Mouse (Mus musculus) MEL (cell line): ENCODE measurements around the gene Lnx1. TPM values are rescaled to one million over a fixed set of nuclear protein-coding genes. Genes with fewer than 3 reads are reported as not detected.

ENCODE experiments used
- DNase-seq: peaks from one replicate; pipeline ENCODE4 v3.0.0; 2011; ENCODE audit warnings: low read depth, low spot score
- H3K27ac ChIP-seq: 2 replicates; pipeline ENCODE4 v1.5.1; 2012; ENCODE audit warnings: low read depth, mild to moderate bottlenecking, control low read depth, low read length, moderate library complexity; ENCODE audit not compliant: control insufficient read depth
- H3K27me3 ChIP-seq, 2 experiments: fragments of 150-350 bp in 1 of 2; sonication (generic) in 1 of 2; 2 replicates each; pipeline ENCODE4 v1.6.1; 2012; ENCODE audit warnings: low read length in 2 of 2, mild to moderate bottlenecking in 2 of 2, improper control_type of control experiment in 1 of 2, moderate library complexity in 1 of 2; ENCODE audit not compliant: insufficient read depth in 2 of 2, control insufficient read depth in 1 of 2
- H3K36me3 ChIP-seq, 2 experiments: 2 replicates each; pipeline ENCODE4 v1.6.1; 2012 to 2014; ENCODE audit warnings: low read length in 2 of 2, improper control_type of control experiment in 1 of 2, inconsistent platforms in 1 of 2, mild to moderate bottlenecking in 1 of 2; ENCODE audit not compliant: insufficient read depth in 2 of 2, control insufficient read depth in 1 of 2
- H3K4me1 ChIP-seq, 2 experiments: fragments of 150-350 bp in 1 of 2; sonication (generic) in 1 of 2; 2 replicates each; pipeline ENCODE4 v1.6.1; 2012; ENCODE audit warnings: low read length in 2 of 2, improper control_type of control experiment in 1 of 2, mild to moderate bottlenecking in 1 of 2; ENCODE audit not compliant: insufficient read depth in 2 of 2, control insufficient read depth in 1 of 2
- H3K4me3 ChIP-seq, 2 experiments: fragments of 150-350 bp in 1 of 2; sonication (generic) in 1 of 2; 2 replicates each; pipeline ENCODE4 v1.5.1; 2012; ENCODE audit warnings: low read depth in 2 of 2, low read length in 2 of 2, mild to moderate bottlenecking in 2 of 2, moderate library complexity in 2 of 2, control low read depth in 1 of 2, improper control_type of control experiment in 1 of 2; ENCODE audit not compliant: control insufficient read depth in 1 of 2, insufficient read depth in 1 of 2
- H3K79me2 ChIP-seq: 2 replicates; pipeline ENCODE4 v1.6.1; 2012; ENCODE audit warnings: mild to moderate bottlenecking, low read length, moderate library complexity; ENCODE audit not compliant: control insufficient read depth, poor library complexity, insufficient read depth
- H3K9ac ChIP-seq: 2 replicates; pipeline ENCODE4 v1.6.1; 2012; ENCODE audit warnings: low read depth, mild to moderate bottlenecking, control low read depth, low read length, moderate library complexity; ENCODE audit not compliant: control insufficient read depth, poor library complexity, severe bottlenecking
- H3K9me3 ChIP-seq: fragments of 150-350 bp; sonication (generic); replicated peaks from 2 replicates; pipeline ENCODE4 v1.6.1; 2012; ENCODE audit warnings: mild to moderate bottlenecking, low read length, improper control_type of control experiment, moderate library complexity; ENCODE audit not compliant: insufficient read depth
- BHLHE40 ChIP-seq: IDR thresholded peaks from 2 replicates; pipeline ENCODE4 v1.6.1; 2012; ENCODE audit warnings: low read depth, mild to moderate bottlenecking, inconsistent platforms, low read length, improper control_type of control experiment, borderline replicate concordance
- CHD1 ChIP-seq: IDR thresholded peaks from 2 replicates; pipeline ENCODE4 v1.6.1; 2012; ENCODE audit warnings: low read depth, mild to moderate bottlenecking, inconsistent platforms, low read length, improper control_type of control experiment
- CTCF ChIP-seq, 3 experiments: IDR thresholded peaks in 2 of 3; conservative IDR thresholded peaks in 1 of 3; 2 replicates each; pipeline ENCODE4 v1.5.1; 2011 to 2012; ENCODE audit warnings: low read length in 3 of 3, low read depth in 2 of 3, mild to moderate bottlenecking in 2 of 3, improper control_type of control experiment in 1 of 3, inconsistent platforms in 1 of 3, mixed read lengths in 1 of 3, moderate library complexity in 1 of 3; ENCODE audit not compliant: control insufficient read depth in 1 of 3, insufficient read depth in 1 of 3, poor library complexity in 1 of 3, severe bottlenecking in 1 of 3
- EP300 ChIP-seq, 2 experiments: IDR thresholded peaks; 2 replicates each; pipeline ENCODE4 v1.6.1; 2011; ENCODE audit warnings: improper control_type of control experiment in 2 of 2, low read length in 2 of 2, low read depth in 1 of 2, mild to moderate bottlenecking in 1 of 2
- ETS1 ChIP-seq: IDR thresholded peaks from 2 replicates; pipeline ENCODE4 v1.6.1; 2012; ENCODE audit warnings: low read depth, mild to moderate bottlenecking, inconsistent platforms, low read length, improper control_type of control experiment, moderate library complexity
- GABPA ChIP-seq: IDR thresholded peaks from 2 replicates; pipeline ENCODE4 v1.6.1; 2012; ENCODE audit warnings: low read depth, mild to moderate bottlenecking, inconsistent platforms, low read length, improper control_type of control experiment, moderate library complexity
- GATA1 ChIP-seq: IDR thresholded peaks from 2 replicates; pipeline ENCODE4 v1.6.1; 2011; ENCODE audit warnings: low read depth, low read length, improper control_type of control experiment
- HCFC1 ChIP-seq: IDR thresholded peaks from 2 replicates; pipeline ENCODE4 v1.6.1; 2012; ENCODE audit warnings: low read depth, mild to moderate bottlenecking, inconsistent platforms, low read length, improper control_type of control experiment, moderate library complexity
- KAT2A ChIP-seq: conservative IDR thresholded peaks from 2 replicates; pipeline ENCODE4 v1.6.1; 2012; ENCODE audit warnings: low read depth, low read length, improper control_type of control experiment, inconsistent platforms
- MAFK ChIP-seq: IDR thresholded peaks from 2 replicates; pipeline ENCODE4 v1.6.1; 2011; ENCODE audit warnings: low read depth, mild to moderate bottlenecking, low read length, improper control_type of control experiment, borderline replicate concordance
- MEF2A ChIP-seq: IDR thresholded peaks from 2 replicates; pipeline ENCODE4 v1.6.1; 2014; ENCODE audit warnings: low read depth, mild to moderate bottlenecking, inconsistent platforms, low read length, improper control_type of control experiment; ENCODE audit not compliant: poor library complexity, insufficient replicate concordance, severe bottlenecking; ENCODE audit errors: extremely low read depth
- MYB ChIP-seq: IDR thresholded peaks from 2 replicates; pipeline ENCODE4 v1.6.1; 2011; ENCODE audit warnings: mild to moderate bottlenecking, low read depth, low read length, improper control_type of control experiment
- MYC ChIP-seq: IDR thresholded peaks from 2 replicates; pipeline ENCODE4 v1.6.1; 2011; ENCODE audit warnings: low read depth, mild to moderate bottlenecking, low read length, improper control_type of control experiment, moderate library complexity
- POLR2AphosphoS2 ChIP-seq: IDR thresholded peaks from 2 replicates; pipeline ENCODE4 v1.6.1; 2011; ENCODE audit warnings: low read length, improper control_type of control experiment
- POLR2AphosphoS5 ChIP-seq: IDR thresholded peaks from 2 replicates; pipeline ENCODE4 v1.6.1; 2012; ENCODE audit warnings: low read depth, borderline replicate concordance, mild to moderate bottlenecking, inconsistent platforms, low read length, moderate library complexity, mixed read lengths
- SIN3A ChIP-seq: IDR thresholded peaks from 2 replicates; pipeline ENCODE4 v1.6.1; 2012; ENCODE audit warnings: low read length, improper control_type of control experiment, inconsistent platforms
- SMC3 ChIP-seq: IDR thresholded peaks from 2 replicates; pipeline ENCODE4 v1.6.1; 2011; ENCODE audit warnings: low read depth, low read length, improper control_type of control experiment
- TAL1 ChIP-seq: IDR thresholded peaks from 2 replicates; pipeline ENCODE4 v1.6.1; 2012; ENCODE audit warnings: mild to moderate bottlenecking, inconsistent platforms, low read length, moderate library complexity, mixed read lengths
- TCF12 ChIP-seq: IDR thresholded peaks from 2 replicates; pipeline ENCODE4 v1.6.1; 2014; ENCODE audit warnings: low read depth, mild to moderate bottlenecking, inconsistent platforms, low read length, improper control_type of control experiment, moderate library complexity
- USF1 ChIP-seq: IDR thresholded peaks from 2 replicates; pipeline ENCODE4 v1.6.1; 2014; ENCODE audit warnings: low read depth, mild to moderate bottlenecking, inconsistent platforms, low read length, improper control_type of control experiment, moderate library complexity
- ZMIZ1 ChIP-seq: IDR thresholded peaks from 2 replicates; pipeline ENCODE4 v1.6.1; 2012; ENCODE audit warnings: low read depth, mild to moderate bottlenecking, inconsistent platforms, low read length, improper control_type of control experiment, moderate library complexity
- polyA plus RNA-seq, 2 experiments: library from polyadenylated mRNA; stranded (reverse) in 1 of 2; unstranded in 1 of 2; fragments of >175 nt in 1 of 2; fragments of >200 nt in 1 of 2; gene quantifications; 2 replicates each; pipeline versions ENCODE4 v1.2.1 to v1.2.4; 2012; ENCODE audit warnings: low replicate concordance in 2 of 2, low read depth in 1 of 2; ENCODE audit not compliant: insufficient read length in 2 of 2, insufficient read depth in 1 of 2, missing spikeins in 1 of 2
- total RNA-seq: library from RNA; depleted of rRNA; stranded (reverse); fragments of 300-350 nt; gene quantifications from 2 replicates; pipeline ENCODE4 v1.2.3, GENCODE M21; 2012

Lnx1 gene
- total and polyA plus RNA-seq, 3 experiments: 0.06 TPM; not detected in 2

- no peak for TF ChIP-seq POLR2AphosphoS5
These were observed 130.9 kb downstream of the Lnx1 start (continued) for GRCm38 (mm10) chr5:74571767-74572166.

- no peaks in the 10 kb centered on the region for H3K79me2 ChIP-seq
- DNase-seq: no peak
- H3K27ac ChIP-seq: no peak overlapping the region
- no peaks in the 10 kb centered on the region for H3K9me3 ChIP-seq
- H3K4me1 ChIP-seq: no peaks in the 10 kb centered on the region
- no peaks in the 10 kb centered on the region for H3K27me3 ChIP-seq
- TF ChIP-seq ETS1: no peak
- no peak for TF ChIP-seq EP300 (IDR thresholded peaks at IDR 0.05; ENCODE audit: low read depth in 1 of 2, low read length in 2 of 2)
- no peak for TF ChIP-seq MYB
- TF ChIP-seq SIN3A: no peak
- no peak for TF ChIP-seq BHLHE40
- no peak for TF ChIP-seq KAT2A
- no peak for TF ChIP-seq TAL1
- no peak for TF ChIP-seq ZMIZ1
- no peak for TF ChIP-seq CHD1
- no peak for TF ChIP-seq TCF12
- no peak for TF ChIP-seq MAFK
- TF ChIP-seq CTCF (IDR thresholded peaks at IDR 0.05 in 2 of 3, conservative IDR thresholded peaks at IDR 0.05 in 1 of 3; ENCODE audit: control insufficient read depth in 1 of 3, insufficient read depth in 1 of 3, low read depth in 2 of 3, low read length in 3 of 3, poor library complexity in 1 of 3, severe bottlenecking in 1 of 3): no peak
- no peak for TF ChIP-seq USF1
- no peak for TF ChIP-seq POLR2AphosphoS2
- TF ChIP-seq HCFC1: no peak
- no peak for TF ChIP-seq MEF2A
- no peak for TF ChIP-seq GABPA
- TF ChIP-seq MYC: no peak
- TF ChIP-seq SMC3: no peak
- H3K4me3 ChIP-seq: no peak overlapping the region
- H3K36me3 ChIP-seq: peaks cover 0 to 67% of the 10 kb centered on the region in 2 experiments; a peak in 3 of 4 replicates
- H3K9ac ChIP-seq: no peak overlapping the region
These were observed 141.6 kb downstream of the Lnx1 start for GRCm38 (mm10) chr5:74561151-74561550.

- Histone ChIP-seq H3K36me3 (peaks cover 2 to 52% of the 10 kb centered on the region in 2 experiments; a peak in 3 of 4 replicates), H3K9me3 (no peaks in the 10 kb centered on the region), H3K4me1 (no peaks in the 10 kb centered on the region), H3K9ac (no peak overlapping the region), H3K27me3 (no peaks in the 10 kb centered on the region), H3K27ac (no peak overlapping the region), H3K4me3 (no peak overlapping the region)
- TF ChIP-seq GATA1 (no peak), HCFC1 (no peak), ETS1 (no peak), BHLHE40 (no peak), SIN3A (no peak), GABPA (no peak)
- TF ChIP-seq, all 39 proteins: peak for 0
- no peaks in the 10 kb centered on the region for H3K79me2 ChIP-seq
- DNase-seq: peak; percentile 37
These were observed 153.1 kb downstream of the Lnx1 start for GRCm38 (mm10) chr5:74549566-74549965.
